Mouse (Mus musculus): ENCODE results near the gene Syt6. TPM values are rescaled to one million over a fixed set of nuclear protein-coding genes. Genes with fewer than 3 reads are reported as not detected.

Gene Syt6
- total RNA-seq, 2 experiments from 2014 or later, result 0.94 TPM; not detected in 1

GRCm38 (mm10) chr3:103595271-103595810, 20.3 kb downstream of the Syt6 start:
- no peak for ATAC-seq (replicated peaks; ENCODE audit: low FRiP score, poor library complexity, severe bottlenecking)

GRCm38 (mm10) chr3:103597586-103597985, 22.6 kb downstream of the Syt6 start:
- ATAC-seq (replicated peaks; ENCODE audit: low FRiP score, poor library complexity, severe bottlenecking), result no peak

GRCm38 (mm10) chr3:103601011-103601410, 26.0 kb downstream of the Syt6 start:
- no peak for ATAC-seq (replicated peaks; ENCODE audit: low FRiP score, poor library complexity, severe bottlenecking)

GRCm38 (mm10) chr3:103601561-103601960, 26.5 kb downstream of the Syt6 start:
- ATAC-seq (replicated peaks; ENCODE audit: low FRiP score, poor library complexity, severe bottlenecking), result no peak

DNA sequence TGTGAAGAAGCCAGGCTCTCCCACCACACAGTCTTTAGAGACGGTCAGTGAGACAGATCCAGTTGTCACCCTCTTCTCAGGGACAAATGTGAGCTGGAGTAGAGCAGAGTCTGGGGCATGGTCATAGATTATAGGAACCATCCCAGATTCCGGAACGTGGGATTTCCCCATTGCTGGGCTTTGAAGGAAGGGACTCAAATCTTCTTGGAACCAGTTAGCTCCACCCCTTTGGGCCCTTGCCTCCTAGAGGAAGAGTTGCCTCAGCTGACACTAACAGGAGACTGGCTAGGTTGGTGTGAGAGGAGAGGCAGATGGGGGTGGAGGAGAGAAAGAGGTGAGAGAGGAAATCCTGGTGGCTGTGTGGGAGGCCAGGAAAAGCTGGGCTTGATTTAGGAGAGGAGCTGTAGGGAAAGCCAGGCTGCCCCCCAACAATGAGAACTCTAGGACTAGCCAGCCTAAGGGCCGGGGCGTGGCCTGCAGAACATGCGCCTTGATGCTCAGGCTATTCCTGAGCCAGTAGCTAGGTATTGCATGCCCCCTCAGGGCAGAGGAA, 31.1 kb downstream of the Syt6 start:
- no peak for ATAC-seq (replicated peaks; ENCODE audit: low FRiP score, poor library complexity, severe bottlenecking)

- ATAC-seq (replicated peaks; ENCODE audit: low FRiP score, poor library complexity, severe bottlenecking), result no peak
Measured at GRCm38 (mm10) chr3:103606660-103607595, 31.9 kb downstream of the Syt6 start.

- no peak for ATAC-seq (replicated peaks; ENCODE audit: low FRiP score, poor library complexity, severe bottlenecking)
Measured at GRCm38 (mm10) chr3:103610231-103610630, 35.2 kb downstream of the Syt6 start.

- no peak for ATAC-seq (replicated peaks; ENCODE audit: low FRiP score, poor library complexity, severe bottlenecking)
Measured at GRCm38 (mm10) chr3:103612636-103613355, 37.8 kb downstream of the Syt6 start.

DNA sequence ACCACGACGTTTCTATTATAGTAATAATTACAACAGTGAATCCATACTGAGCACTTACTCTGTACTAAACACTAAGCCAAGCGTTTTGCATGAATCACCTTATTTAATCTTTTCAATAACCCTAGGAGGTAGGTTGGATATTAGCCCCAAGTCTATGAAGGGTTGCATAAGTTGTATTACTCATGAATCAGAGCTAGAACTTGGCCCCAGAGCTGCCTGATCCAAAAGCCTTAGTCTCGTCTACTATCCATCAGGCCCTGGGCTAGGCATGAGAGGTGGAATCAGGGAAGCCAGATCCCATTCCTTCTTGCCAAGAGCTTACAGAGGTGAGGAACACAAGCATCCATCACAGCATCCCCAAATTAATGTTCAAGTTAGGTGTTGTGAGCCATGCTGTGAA, 40.6 kb downstream of the Syt6 start:
- ATAC-seq (replicated peaks; ENCODE audit: low FRiP score, poor library complexity, severe bottlenecking), result no peak

DNA sequence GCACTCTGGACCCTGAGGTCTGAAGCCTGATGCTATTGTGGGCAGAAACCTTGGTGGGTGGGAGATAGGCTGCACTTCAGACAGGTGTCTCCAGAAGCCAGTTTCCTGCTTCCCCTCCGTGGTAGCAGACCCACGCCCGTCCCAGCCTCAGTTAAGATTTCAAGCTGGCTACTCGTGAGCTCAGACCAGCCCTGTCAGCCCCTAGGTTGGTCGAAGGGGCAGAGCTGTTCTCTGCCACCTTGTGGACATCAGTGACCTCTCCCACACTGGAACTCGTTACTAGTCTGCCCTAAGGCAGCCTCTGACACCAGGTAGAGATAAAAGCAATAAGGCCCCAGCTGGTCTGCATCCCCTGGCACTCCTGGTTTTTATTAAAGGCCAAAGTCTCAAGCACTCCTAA, 42.0 kb downstream of the Syt6 start:
- ATAC-seq (replicated peaks; ENCODE audit: low FRiP score, poor library complexity, severe bottlenecking), result no peak

GRCm38 (mm10) chr3:103620101-103620500, 45.1 kb downstream of the Syt6 start:
- ATAC-seq (replicated peaks; ENCODE audit: low FRiP score, poor library complexity, severe bottlenecking), result no peak

DNA sequence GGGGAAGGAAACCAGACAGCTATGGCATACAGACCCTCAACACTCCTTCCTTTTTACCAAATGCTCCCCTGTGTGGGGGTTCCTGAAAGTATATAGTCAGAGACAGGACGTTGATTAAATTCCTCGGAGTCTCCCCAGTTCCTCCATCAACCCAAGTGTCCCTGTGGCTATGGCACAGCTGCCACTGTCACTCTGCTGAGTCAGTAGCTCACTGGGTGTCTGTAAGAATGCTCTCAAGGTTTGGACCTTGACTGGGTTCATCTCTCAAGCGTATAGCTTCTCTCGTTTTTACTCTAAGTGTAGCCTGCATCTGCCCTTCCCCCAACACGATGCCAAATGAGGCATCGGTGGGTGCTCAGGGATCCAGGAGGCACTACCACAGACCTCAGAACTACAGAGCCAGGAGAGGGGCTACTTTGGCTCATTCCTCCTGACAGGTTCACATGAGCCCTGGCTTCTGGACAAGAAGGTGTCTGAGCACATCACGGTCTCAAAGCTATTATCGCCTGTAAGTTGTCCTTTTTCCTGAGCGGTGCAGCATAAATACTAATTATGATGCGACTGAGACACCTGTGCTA, 49.0 kb downstream of the Syt6 start:
- ATAC-seq (replicated peaks; ENCODE audit: low FRiP score, poor library complexity, severe bottlenecking), result no peak

- ATAC-seq (replicated peaks; ENCODE audit: low FRiP score, poor library complexity, severe bottlenecking), result no peak
Measured at GRCm38 (mm10) chr3:103624591-103625051, 49.6 kb downstream of the Syt6 start.

- no peak for ATAC-seq (replicated peaks; ENCODE audit: low FRiP score, poor library complexity, severe bottlenecking)
Measured at GRCm38 (mm10) chr3:103625169-103625568, 50.1 kb downstream of the Syt6 start.

DNA sequence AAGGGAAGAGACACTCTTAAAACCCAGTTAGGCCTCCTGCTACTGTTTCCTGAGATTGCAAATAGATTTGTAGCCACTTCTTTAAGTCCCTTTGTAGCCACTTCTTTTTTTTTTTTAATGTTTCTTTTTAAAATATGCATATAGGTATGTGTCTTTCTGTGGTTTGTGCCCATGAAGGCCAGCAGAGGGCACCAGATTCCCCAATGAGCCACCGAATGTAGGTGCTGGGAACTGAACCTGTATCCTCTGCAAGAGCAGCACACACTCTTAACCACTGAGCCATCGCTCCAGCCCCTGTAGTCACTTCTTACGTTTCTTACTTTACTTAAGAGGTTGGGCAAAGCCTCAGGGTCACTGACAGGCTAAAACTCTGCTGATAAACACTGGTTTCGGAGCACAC, 51.5 kb downstream of the Syt6 start:
- no peak for ATAC-seq (replicated peaks; ENCODE audit: low FRiP score, poor library complexity, severe bottlenecking)

DNA sequence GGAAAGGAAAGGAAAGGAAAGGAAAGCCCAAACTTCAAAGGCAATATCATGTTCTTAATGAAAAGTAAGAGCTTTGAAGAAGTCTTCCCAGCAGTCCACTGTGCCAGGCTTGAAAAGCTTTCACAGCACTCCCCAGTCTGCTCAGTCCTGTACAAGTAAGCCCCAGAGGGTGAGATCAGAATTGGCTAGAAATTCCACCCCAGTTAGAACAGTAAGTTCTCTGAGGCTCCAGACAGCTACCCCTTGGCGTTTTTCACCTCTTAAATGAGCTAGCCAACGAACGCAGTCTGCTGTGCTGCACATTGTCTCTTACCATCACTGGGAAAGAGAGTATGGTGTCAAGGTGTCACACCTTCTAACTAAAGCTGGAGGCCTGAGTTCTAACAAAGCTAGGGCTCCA, 52.6 kb downstream of the Syt6 start:
- ATAC-seq (replicated peaks; ENCODE audit: low FRiP score, poor library complexity, severe bottlenecking), result no peak

- no peak for ATAC-seq (replicated peaks; ENCODE audit: low FRiP score, poor library complexity, severe bottlenecking)
Measured at GRCm38 (mm10) chr3:103633124-103633523, 58.1 kb downstream of the Syt6 start.

DNA sequence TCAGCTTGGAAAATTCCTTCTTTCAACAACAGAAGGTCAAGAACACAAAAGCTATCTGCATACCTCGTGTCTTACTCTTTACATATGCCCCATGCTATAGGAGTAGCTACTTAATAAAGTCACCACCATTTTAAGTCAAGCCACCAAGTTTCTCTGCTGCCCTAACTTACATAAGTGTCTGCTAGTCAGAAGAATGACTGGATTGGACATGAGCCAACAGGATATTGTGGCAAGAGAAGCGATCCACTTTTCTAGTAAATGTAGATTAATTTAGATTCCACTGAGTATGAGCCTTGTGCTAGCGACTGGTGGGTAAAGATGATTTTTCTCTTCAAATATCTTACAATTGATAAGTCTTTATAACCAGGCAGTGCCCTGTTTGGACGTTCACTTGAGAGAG, 58.8 kb downstream of the Syt6 start:
- ATAC-seq (replicated peaks; ENCODE audit: low FRiP score, poor library complexity, severe bottlenecking), result no peak

- ATAC-seq (replicated peaks; ENCODE audit: low FRiP score, poor library complexity, severe bottlenecking), result no peak
Measured at GRCm38 (mm10) chr3:103634256-103634655, 59.2 kb downstream of the Syt6 start.

- ATAC-seq (replicated peaks; ENCODE audit: low FRiP score, poor library complexity, severe bottlenecking), result no peak
Measured at GRCm38 (mm10) chr3:103637641-103638040, 62.6 kb downstream of the Syt6 start.

Data from erythroblast, adult 5-6 weeks (primary cell).